In genomic region chr1:23763726-23764125, GRCm38 (mm10) we compare ENCODE assay signal across 10 mouse cellular contexts. TPM values are rescaled to one million over a fixed set of nuclear protein-coding genes. Genes with fewer than 3 reads are reported as not detected.
DNase-seq lines count a peak whose midpoint lies in the region; ATAC-seq and TF ChIP-seq lines count a peak whose summit lies in the region.
"Had no signal": no experiment of that assay in that cellular context is flagged by ENCODE, and none has a peak within 500 bp of the region (broad histone marks: within the 10 kb centered on the region; RNA-seq: fewer than 3 reads in every experiment).

No protein-coding gene starts in this region.

- H3K36me3 ChIP-seq in hindbrain, postnatal 0 days (ENCODE audit: insufficient read depth, low read length) = no peaks in the 10 kb centered on the region
- H3K36me3 ChIP-seq in lung, embryonic 15.5 days = no peaks in the 10 kb centered on the region
- no peaks in the 10 kb centered on the region for H3K36me3 ChIP-seq in stomach, embryonic 15.5 days
- H3K36me3 ChIP-seq: G1E had no signal

- peak; percentile 4 for DNase-seq in left cerebral cortex, postnatal 4 days
- DNase-seq in left cerebral cortex, adult 18-20 months (ENCODE audit: low spot score in 2 of 2) = no peak
- peak; percentile 40 for DNase-seq in hindbrain, postnatal 0 days (ENCODE audit: low spot score)
- DNase-seq in adrenal gland, adult 18-20 months (ENCODE audit: low spot score in 2 of 2) = no peak
- DNase-seq in spleen, adult 18-20 months = no peak
- DNase-seq in T-cell, adult 2 months (ENCODE audit: low spot score) = no peak

- H3K4me1 ChIP-seq in hindbrain, postnatal 0 days (ENCODE audit: insufficient read depth, low read length) = 0 out of 2 replicates have a peak, but pooled peaks cover 5% of the 10 kb centered on the region
- peaks cover 15% of the 10 kb centered on the region; the same call in 1 of the 2 replicates for H3K4me1 ChIP-seq in lung, embryonic 15.5 days
- 0 out of 2 replicates have a peak, but pooled peaks cover 12% of the 10 kb centered on the region for H3K4me1 ChIP-seq in stomach, embryonic 15.5 days

- ATAC-seq in hindbrain, postnatal 0 days = no peak
- ATAC-seq in lung, embryonic 15.5 days (ENCODE audit: borderline replicate concordance, extremely low read depth, low FRiP score, low TSS enrichment) = peak; percentile 58; the same call in 1 of the 2 replicates
- ATAC-seq in stomach, embryonic 15.5 days (ENCODE audit: insufficient read depth, low FRiP score, low read depth) = no peak

- TF ChIP-seq CTCF in hindbrain, postnatal 0 days (IDR thresholded peaks at IDR 0.05; ENCODE audit: low read depth) = peak; percentile 21; the same call in 1 of the 2 replicates

- H3K9me3 ChIP-seq in hindbrain, postnatal 0 days (ENCODE audit: low read length) = no peaks in the 10 kb centered on the region
- no peaks in the 10 kb centered on the region for H3K9me3 ChIP-seq in lung, embryonic 15.5 days
- no peaks in the 10 kb centered on the region for H3K9me3 ChIP-seq in stomach, embryonic 15.5 days
- H3K9me3 ChIP-seq: G1E had no signal

- peak overlapping the region; percentile 85 for H3K4me2 ChIP-seq in hindbrain, postnatal 0 days (ENCODE audit: low read depth, low read length)
- H3K4me2 ChIP-seq in lung, embryonic 15.5 days = peak overlapping the region; percentile 98
- peak overlapping the region; percentile 98; the same call in 1 of the 2 replicates for H3K4me2 ChIP-seq in stomach, embryonic 15.5 days

- H3K4me3 ChIP-seq in hindbrain, postnatal 0 days (ENCODE audit: low read length) = peak overlapping the region; percentile 62
- no peak overlapping the region for H3K4me3 ChIP-seq in lung, embryonic 15.5 days
- peak overlapping the region; percentile 55; the same call in 1 of the 2 replicates for H3K4me3 ChIP-seq in stomach, embryonic 15.5 days (replicated peaks)

- no peaks in the 10 kb centered on the region for H3K27me3 ChIP-seq in hindbrain, postnatal 0 days (ENCODE audit: insufficient read depth, low read length)
- H3K27me3 ChIP-seq in lung, embryonic 15.5 days = peaks cover 47% of the 10 kb centered on the region
- peaks cover 48% of the 10 kb centered on the region for H3K27me3 ChIP-seq in stomach, embryonic 15.5 days (replicated peaks)

- H3K9ac ChIP-seq in hindbrain, postnatal 0 days (replicated peaks; ENCODE audit: low read length) = peak overlapping the region; percentile 65; the same call in 1 of the 2 replicates
- no peak overlapping the region for H3K9ac ChIP-seq in lung, embryonic 15.5 days
- no peak overlapping the region for H3K9ac ChIP-seq in stomach, embryonic 15.5 days

- H3K27ac ChIP-seq in hindbrain, postnatal 0 days = no peak overlapping the region
- no peak overlapping the region for H3K27ac ChIP-seq in lung, embryonic 15.5 days
- H3K27ac ChIP-seq in stomach, embryonic 15.5 days = no peak overlapping the region

- WGBS in hindbrain, postnatal 0 days = 2% methylated on average over 7 of the region's 7 CpGs
- under 1% methylated on average over 7 of the region's 7 CpGs for WGBS in lung, embryonic 15.5 days
- WGBS in stomach, embryonic 15.5 days = 5% methylated on average over 7 of the region's 7 CpGs

- intact Hi-C loops in left cerebral cortex, postnatal 4 days (cut with DNase I) = loop anchor here (5.0 to 10.0 kb wide), 3 partner anchors 271 to 484 kb away; no protein-coding TSS in a partner anchor

RNA-seq across cellular contexts. Expression of gene B3gat2, which starts 2.2 kb away (rescaled TPM):
- total RNA-seq in left cerebral cortex, postnatal 4 days (2021) = 10 to 100 TPM; 16.6 to 19.9 TPM
- 1 to 10 TPM; 6.9 to 8.6 TPM for total RNA-seq in left cerebral cortex, adult 18-20 months (2021)
- total RNA-seq in hindbrain, postnatal 0 days (2014; rRNA removed) = 34.9 and 37.7 TPM in 2 replicates
- polyA plus RNA-seq in hindbrain, postnatal 0 days (2015; fragmentation: Nextera tagmentation; extraction: Ambion mirVana) = 15.3 and 15.6 TPM in 2 replicates
- 0.35 and 0.39 TPM in 2 replicates for polyA plus RNA-seq in lung, embryonic 15.5 days (2015; fragmentation: Nextera tagmentation; extraction: Ambion mirVana)
- polyA plus RNA-seq in stomach, embryonic 15.5 days (2015; fragmentation: Nextera tagmentation; extraction: Ambion mirVana) = 0.45 and 0.50 TPM in 2 replicates
- total RNA-seq in adrenal gland, adult 18-20 months (2021) = under 1 TPM in 1 of 2 experiments, not detected in 1; 0.07 TPM
- total RNA-seq: hematopoietic stem cell, adult 5-6 weeks had no signal

Comparison
In these comparisons a context has a peak if more than half of its experiments do, and no peak if none do; other contexts are left out.
1. DNase-seq: peak in left cerebral cortex, postnatal 4 days (single experiment) and hindbrain, postnatal 0 days (single experiment); none in left cerebral cortex, adult 18-20 months (0 of 2), adrenal gland, adult 18-20 months (0 of 2), spleen, adult 18-20 months (0 of 2) and T-cell, adult 2 months (single experiment).
2. RNA of gene B3gat2, which starts 2.2 kb away (total RNA-seq): 34.9 to 37.7 TPM in hindbrain, postnatal 0 days, 16.6 to 19.9 TPM in left cerebral cortex, postnatal 4 days and 6.9 to 8.6 TPM in left cerebral cortex, adult 18-20 months; 0.07 TPM in adrenal gland, adult 18-20 months; every median in the first group is over 4 times any median in the second.
3. Peak in every context shown above with its lines, with median percentiles within 50 percentile points of each other: H3K4me2 ChIP-seq.